ENCODE assay signal across 8 mouse cellular contexts in genomic region chr11:48801831-48802772, GRCm38 (mm10). TPM values are rescaled to one million over a fixed set of nuclear protein-coding genes. Genes with fewer than 3 reads are reported as not detected.
DNase-seq lines count a peak whose midpoint lies in the region; ATAC-seq and TF ChIP-seq lines count a peak whose summit lies in the region.

No protein-coding gene starts in this region.

- H3K27ac ChIP-seq in left cerebral cortex, adult 2 months: no peak overlapping the region
- H3K27ac ChIP-seq in embryonic facial prominence, embryonic 15.5 days (replicated peaks): no peak overlapping the region
- no peak overlapping the region for H3K27ac ChIP-seq in intestine, embryonic 16.5 days (ENCODE audit: low read length)
- H3K27ac ChIP-seq in neural tube, embryonic 12.5 days: no peak overlapping the region

- intact Hi-C loops in left cerebral cortex, adult 2 months (cut with DNase I): loop anchor here (1.0 kb wide), 1 partner anchor 10 kb away; no protein-coding TSS in a partner anchor

- peak overlapping the region; percentile 72 for H3K4me3 ChIP-seq in left cerebral cortex, adult 2 months
- peak overlapping the region; percentile 80 for H3K4me3 ChIP-seq in embryonic facial prominence, embryonic 15.5 days (replicated peaks)
- peak overlapping the region; percentile 88 for H3K4me3 ChIP-seq in intestine, embryonic 16.5 days (ENCODE audit: low read length)
- H3K4me3 ChIP-seq in neural tube, embryonic 12.5 days: peak overlapping the region; percentile 73

- H3K36me3 ChIP-seq in embryonic facial prominence, embryonic 15.5 days: peaks cover 54% of the 10 kb centered on the region
- peaks cover 26% of the 10 kb centered on the region for H3K36me3 ChIP-seq in intestine, embryonic 16.5 days (ENCODE audit: control insufficient read depth, insufficient read depth, low read length)
- peaks cover 56% of the 10 kb centered on the region for H3K36me3 ChIP-seq in neural tube, embryonic 12.5 days

- H3K9me3 ChIP-seq in embryonic facial prominence, embryonic 15.5 days (replicated peaks): no peaks in the 10 kb centered on the region
- no peaks in the 10 kb centered on the region for H3K9me3 ChIP-seq in intestine, embryonic 16.5 days (ENCODE audit: control insufficient read depth, low read length)
- H3K9me3 ChIP-seq in neural tube, embryonic 12.5 days: no peaks in the 10 kb centered on the region

- no peaks in the 10 kb centered on the region for H3K27me3 ChIP-seq in embryonic facial prominence, embryonic 15.5 days
- no peaks in the 10 kb centered on the region for H3K27me3 ChIP-seq in intestine, embryonic 16.5 days (replicated peaks; ENCODE audit: control insufficient read depth, insufficient read depth, low read length)
- H3K27me3 ChIP-seq in neural tube, embryonic 12.5 days (replicated peaks): no peaks in the 10 kb centered on the region

- DNase-seq in left cerebral cortex, adult 2 months (ENCODE audit: extremely low spot score in 1 of 2, low spot score in 2 of 2): no peak
- DNase-seq in left cerebral cortex, adult 11 months (ENCODE audit: low spot score): no peak
- no peak for DNase-seq in layer of hippocampus, adult 9-11 months
- DNase-seq in layer of hippocampus, postnatal 14 days (ENCODE audit: low spot score in 2 of 2): no peak
- DNase-seq in right cerebral cortex, postnatal 4 days: no peak

- no peak for ATAC-seq in embryonic facial prominence, embryonic 15.5 days (ENCODE audit: insufficient number of reproducible peaks, low FRiP score, low TSS enrichment, low read depth)
- no peak for ATAC-seq in intestine, embryonic 16.5 days
- no peak for ATAC-seq in neural tube, embryonic 12.5 days (ENCODE audit: low FRiP score, low read depth)

- peak overlapping the region; percentile 77 for H3K9ac ChIP-seq in embryonic facial prominence, embryonic 15.5 days
- peak overlapping the region; percentile 91 for H3K9ac ChIP-seq in intestine, embryonic 16.5 days (ENCODE audit: low read depth, low read length)
- H3K9ac ChIP-seq in neural tube, embryonic 12.5 days: peak overlapping the region; percentile 83

- H3K4me2 ChIP-seq in embryonic facial prominence, embryonic 15.5 days (replicated peaks): peak overlapping the region; percentile 70
- H3K4me2 ChIP-seq in intestine, embryonic 16.5 days (ENCODE audit: low read depth, low read length): peak overlapping the region; percentile 77
- H3K4me2 ChIP-seq in neural tube, embryonic 12.5 days (replicated peaks): peak overlapping the region; percentile 84

- TF ChIP-seq CTCF in left cerebral cortex, adult 2 months (IDR thresholded peaks at IDR 0.05): no peak

- 73% methylated on average over 17 of the region's 17 CpGs for WGBS in embryonic facial prominence, embryonic 15.5 days
- 68% methylated on average over 17 of the region's 17 CpGs for WGBS in intestine, embryonic 16.5 days
- 81% methylated on average over 17 of the region's 17 CpGs for WGBS in neural tube, embryonic 12.5 days

- peaks cover 35% of the 10 kb centered on the region for H3K4me1 ChIP-seq in embryonic facial prominence, embryonic 15.5 days
- peaks cover 26% of the 10 kb centered on the region for H3K4me1 ChIP-seq in intestine, embryonic 16.5 days (ENCODE audit: control insufficient read depth, insufficient read depth, low read length)
- H3K4me1 ChIP-seq in neural tube, embryonic 12.5 days: peaks cover 22% of the 10 kb centered on the region

RNA-seq across cellular contexts. Expression of gene Rack1, which starts 2.0 kb away (rescaled TPM):
- 100 to 1,000 TPM; 218 to 220 TPM for total RNA-seq in left cerebral cortex, adult 2 months (2021)
- polyA plus RNA-seq in embryonic facial prominence, embryonic 15.5 days (2015; fragmentation: Nextera tagmentation; extraction: Ambion mirVana): 718 and 762 TPM in 2 replicates
- polyA plus RNA-seq in intestine, embryonic 16.5 days (2015; fragmentation: Nextera tagmentation; extraction: Ambion mirVana): 713 and 755 TPM in 2 replicates
- 432 and 466 TPM in 2 replicates for polyA plus RNA-seq in neural tube, embryonic 12.5 days (2016; fragmentation: Nextera tagmentation; extraction: Ambion mirVana)
- 100 to 1,000 TPM; 285 to 287 TPM for total RNA-seq in layer of hippocampus, postnatal 14 days (2021)

RNA-seq across cellular contexts. Expression of gene Trim41, which starts 15.1 kb away (rescaled TPM):
- 10 to 100 TPM; 61.7 to 67.7 TPM for total RNA-seq in left cerebral cortex, adult 2 months (2021)
- polyA plus RNA-seq in embryonic facial prominence, embryonic 15.5 days (2015; fragmentation: Nextera tagmentation; extraction: Ambion mirVana): 7.5 and 8.1 TPM in 2 replicates
- polyA plus RNA-seq in intestine, embryonic 16.5 days (2015; fragmentation: Nextera tagmentation; extraction: Ambion mirVana): 4.1 and 5.9 TPM in 2 replicates
- polyA plus RNA-seq in neural tube, embryonic 12.5 days (2016; fragmentation: Nextera tagmentation; extraction: Ambion mirVana): 6.4 and 7.6 TPM in 2 replicates
- total RNA-seq in layer of hippocampus, postnatal 14 days (2021): 10 to 100 TPM; 47.1 to 48.6 TPM

RNA-seq across cellular contexts. Expression of gene Trim7, which starts 23.8 kb away (rescaled TPM):
- total RNA-seq in left cerebral cortex, adult 2 months (2021): 1 to 10 TPM; 2.4 to 3.3 TPM
- 5.4 and 5.8 TPM in 2 replicates for polyA plus RNA-seq in embryonic facial prominence, embryonic 15.5 days (2015; fragmentation: Nextera tagmentation; extraction: Ambion mirVana)
- polyA plus RNA-seq in intestine, embryonic 16.5 days (2015; fragmentation: Nextera tagmentation; extraction: Ambion mirVana): 0.78 and 1.2 TPM in 2 replicates
- polyA plus RNA-seq in neural tube, embryonic 12.5 days (2016; fragmentation: Nextera tagmentation; extraction: Ambion mirVana): 0.68 and 1.8 TPM in 2 replicates
- 1 to 10 TPM; 2.4 to 3.3 TPM for total RNA-seq in layer of hippocampus, postnatal 14 days (2021)

RNA-seq across cellular contexts. Expression of gene Gm12184, which starts 24.4 kb away (rescaled TPM):
- total RNA-seq in left cerebral cortex, adult 2 months (2021): 1 to 10 TPM; 1.1 to 2.6 TPM
- 2.3 and 4.9 TPM in 2 replicates for polyA plus RNA-seq in embryonic facial prominence, embryonic 15.5 days (2015; fragmentation: Nextera tagmentation; extraction: Ambion mirVana)
- 1.3 and 1.4 TPM in 2 replicates for polyA plus RNA-seq in intestine, embryonic 16.5 days (2015; fragmentation: Nextera tagmentation; extraction: Ambion mirVana)
- polyA plus RNA-seq in neural tube, embryonic 12.5 days (2016; fragmentation: Nextera tagmentation; extraction: Ambion mirVana): 13.8 and 14.9 TPM in 2 replicates
- total RNA-seq in layer of hippocampus, postnatal 14 days (2021): 1 to 10 TPM; 1.4 to 1.9 TPM
